Mouse (Mus musculus) left cerebral cortex, postnatal 14 days (tissue): Measurements from ENCODE around the gene Cfd. TPM values are rescaled to one million over a fixed set of nuclear protein-coding genes. Genes with fewer than 3 reads are reported as not detected.

Source experiments
- DNase-seq, 2 experiments: peaks; one replicate each; pipeline ENCODE4 v3.0.0; 2021 to 2022; ENCODE audit warnings: low spot score in 2 of 2, mixed read lengths in 1 of 2
- intact Hi-C: fragments of 180-260 bp; cut with DNase I; formaldehyde crosslinking; loops from one replicate; pipeline ENCODE4 v1.15.1; 2025
- total RNA-seq, 2 experiments: library from RNA; stranded (reverse); gene quantifications; 2 replicates each; pipeline ENCODE4 v1.2.3; 2021

The Cfd gene
- total RNA-seq, 2 experiments from 2014 or later: not detected

- no peak for DNase-seq
- intact Hi-C loops: no loop called here
These were observed 23.7 kb downstream of the Cfd start for GRCm38 (mm10) chr10:79914131-79914947.

- intact Hi-C loops: no loop called here
- no peak for DNase-seq
These were observed 24.4 kb downstream of the Cfd start for GRCm38 (mm10) chr10:79914948-79915596.

- DNase-seq: peak in 1 of 2 experiments; percentile 36
- intact Hi-C loops: no loop called here
These were observed 25.4 kb downstream of the Cfd start for GRCm38 (mm10) chr10:79916081-79916480.

- intact Hi-C loops: no loop called here
These were observed 26.3 kb downstream of the Cfd start, which contains the start of gene Kiss1r for GRCm38 (mm10) chr10:79916808-79917531. TSS of gene Kiss1r (plus strand) at chr10:79916971.

GRCm38 (mm10) chr10:79917532-79918100 lies 27.0 kb downstream of the Cfd start:
- intact Hi-C loops: no loop called here
- no peak for DNase-seq

More at GRCm38 (mm10) chr10:79916808-79917531, 26.3 kb downstream of the Cfd start, which contains the start of gene Kiss1r:
- DNase-seq: peak; percentile 64 to 84

GRCm38 (mm10) chr10:79918231-79919078 lies 27.8 kb downstream of the Cfd start:
- intact Hi-C loops: no loop called here
- DNase-seq: no peak

- DNase-seq: no peak
- intact Hi-C loops: no loop called here
These were observed 28.7 kb downstream of the Cfd start for GRCm38 (mm10) chr10:79919251-79919849.

- no peak for DNase-seq
- intact Hi-C loops: no loop called here
These were observed 29.6 kb downstream of the Cfd start for GRCm38 (mm10) chr10:79920056-79920890.

- DNase-seq: no peak
These were observed 30.4 kb downstream of the Cfd start, which contains the start of gene R3hdm4 for GRCm38 (mm10) chr10:79920958-79921535. TSS of gene R3hdm4 (minus strand) at chr10:79921208.

GRCm38 (mm10) chr10:79921572-79921971 lies 30.9 kb downstream of the Cfd start:
- DNase-seq: no peak
- intact Hi-C loops: no loop called here

More at GRCm38 (mm10) chr10:79920958-79921535, 30.4 kb downstream of the Cfd start, which contains the start of gene R3hdm4:
- intact Hi-C loops: no loop called here

GRCm38 (mm10) chr10:79924998-79925784 lies 34.5 kb downstream of the Cfd start:
- DNase-seq: peak; percentile 96 to 97
- intact Hi-C loops: loop anchor here (1.0 to 2.0 kb wide), 4 partner anchors 30 to 91 kb away; no protein-coding TSS in a partner anchor

- intact Hi-C loops: loop anchor here (1.0 to 2.0 kb wide), 4 partner anchors 29 to 92 kb away; no protein-coding TSS in a partner anchor
- DNase-seq: no peak
These were observed 35.3 kb downstream of the Cfd start for GRCm38 (mm10) chr10:79925785-79926490.

- intact Hi-C loops: no loop called here
- DNase-seq: peak; percentile 86 to 87
These were observed 36.1 kb downstream of the Cfd start, which contains the start of gene Arid3a for GRCm38 (mm10) chr10:79926491-79927323. TSS of gene Arid3a (plus strand) at chr10:79927043.

- intact Hi-C loops: no loop called here
- DNase-seq: peak in 1 of 2 experiments; percentile 51
These were observed 36.8 kb downstream of the Cfd start for GRCm38 (mm10) chr10:79927324-79928029.
